Mouse (Mus musculus) lung, adult 2 months (tissue): ENCODE measurements around the gene Gm2174.
A peak's percentile ranks its signal among the peaks of the same experiment; 100 is the strongest.

ENCODE experiments used
- CTCF ChIP-seq: fragments of 200-500 bp; IDR thresholded peaks from 2 replicates; pipeline ENCODE4 v1.5.1; 2011; ENCODE audit warnings: mild to moderate bottlenecking, low read length, control low read depth; ENCODE audit not compliant: insufficient read depth
- POLR2A ChIP-seq: fragments of 200-500 bp; IDR thresholded peaks from 2 replicates; pipeline ENCODE4 v1.6.1; 2011; ENCODE audit warnings: low read depth, mild to moderate bottlenecking, control low read depth, low read length, borderline replicate concordance; ENCODE audit errors: extremely low read depth

DNA sequence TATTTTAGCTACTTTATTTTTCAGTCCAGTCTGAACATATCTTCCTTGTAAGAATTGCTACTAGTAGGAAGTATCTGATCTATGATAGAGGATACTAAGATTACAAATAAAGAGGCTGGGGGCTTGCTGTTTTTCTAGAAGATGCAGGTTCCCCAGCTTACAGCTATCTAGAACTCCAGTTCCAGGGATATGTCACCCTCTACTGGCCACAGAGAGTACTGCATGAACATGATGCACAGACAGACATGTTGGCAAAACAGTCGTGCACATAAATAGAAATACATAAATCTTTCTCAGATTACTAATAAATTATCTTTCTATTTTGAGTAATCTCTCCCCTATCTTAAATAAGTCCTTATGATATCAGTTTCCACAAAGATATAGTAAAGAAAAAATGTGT is 42.0 kb downstream of the Gm2174 start:
- TF ChIP-seq POLR2A = no peak
- TF ChIP-seq CTCF = peak; percentile 28
